Comparison of ENCODE assay signal across 8 mouse cellular contexts in the genomic region with DNA sequence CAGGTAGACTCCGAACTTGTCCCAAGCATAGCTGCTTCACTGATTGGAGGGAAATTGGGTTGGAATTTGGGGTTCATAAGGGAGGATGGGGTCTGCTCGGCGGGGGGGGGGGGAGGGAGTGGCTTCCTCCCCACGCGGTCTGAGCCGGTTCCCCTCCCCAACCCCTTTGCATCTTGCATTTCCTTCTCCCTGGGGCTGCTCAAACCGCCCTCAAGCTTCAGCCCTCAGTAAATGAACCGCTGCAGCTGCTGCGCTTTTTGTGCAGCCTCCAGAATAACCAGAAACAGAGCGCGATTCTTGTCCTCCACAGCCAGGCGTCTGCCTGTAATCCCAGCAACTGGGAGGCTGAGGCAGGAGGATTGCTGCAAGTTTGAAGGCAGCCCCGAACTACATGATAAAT. TPM values are rescaled to one million over a fixed set of nuclear protein-coding genes. Genes with fewer than 3 reads are reported as not detected.
DNase-seq lines count a peak whose midpoint lies in the region; ATAC-seq and TF ChIP-seq lines count a peak whose summit lies in the region.

No protein-coding gene starts in this region.

- no peak overlapping the region for H3K9ac ChIP-seq in forebrain, embryonic 14.5 days (ENCODE audit: low read length)
- no peak overlapping the region for H3K9ac ChIP-seq in forebrain, embryonic 16.5 days (replicated peaks; ENCODE audit: low read depth, low read length)
- H3K9ac ChIP-seq in hindbrain, embryonic 15.5 days, result no peak overlapping the region

- TF ChIP-seq POLR2A in small intestine, adult 2 months (IDR thresholded peaks at IDR 0.05; ENCODE audit: low read depth, low read length), result no peak

- 28% methylated on average over 12 of the region's 13 CpGs for WGBS in forebrain, embryonic 14.5 days
- 30% methylated on average over 11 of the region's 13 CpGs for WGBS in forebrain, embryonic 16.5 days
- WGBS in hindbrain, embryonic 15.5 days, result 19% methylated on average over 13 of the region's 13 CpGs
- 11% methylated on average over 13 of the region's 13 CpGs for WGBS in small intestine, adult 2 months

- DNase-seq in forebrain, embryonic 14.5 days (ENCODE audit: low spot score), result no peak
- DNase-seq in adrenal gland, postnatal 25 days, result no peak
- DNase-seq in adrenal gland, adult (ENCODE audit: inconsistent age in 2 of 2, low spot score in 1 of 2), result no peak

- H3K4me2 ChIP-seq in forebrain, embryonic 14.5 days (ENCODE audit: low read length), result peak overlapping the region; percentile 45; the same call in 1 of the 2 replicates
- H3K4me2 ChIP-seq in forebrain, embryonic 16.5 days (ENCODE audit: low read length), result no peak overlapping the region
- H3K4me2 ChIP-seq in hindbrain, embryonic 15.5 days, result peak overlapping the region; percentile 65

- TF ChIP-seq CTCF in small intestine, adult 2 months (IDR thresholded peaks at IDR 0.05; ENCODE audit: extremely low read depth, insufficient read length, insufficient replicate concordance, low read depth, low read length), result no peak

- H3K27ac ChIP-seq in forebrain, embryonic 14.5 days (ENCODE audit: low read depth, low read length), result no peak overlapping the region
- H3K27ac ChIP-seq in forebrain, embryonic 16.5 days (ENCODE audit: low read length), result no peak overlapping the region
- no peak overlapping the region for H3K27ac ChIP-seq in hindbrain, embryonic 15.5 days (replicated peaks)
- H3K27ac ChIP-seq in small intestine, adult 2 months (ENCODE audit: insufficient read depth, low read depth, low read length), result 0 out of 2 replicates have a peak overlapping the region, but pooled peaks have one; percentile 34

- no peaks in the 10 kb centered on the region for H3K36me3 ChIP-seq in forebrain, embryonic 14.5 days (ENCODE audit: control insufficient read depth, insufficient read depth, low read length)
- no peaks in the 10 kb centered on the region for H3K36me3 ChIP-seq in forebrain, embryonic 16.5 days (ENCODE audit: control insufficient read depth, insufficient read depth)
- H3K36me3 ChIP-seq in megakaryocyte, embryonic 14.5 days (replicated peaks; ENCODE audit: low read length), result no peaks in the 10 kb centered on the region
- no peaks in the 10 kb centered on the region for H3K36me3 ChIP-seq in hindbrain, embryonic 15.5 days
- no peaks in the 10 kb centered on the region for H3K36me3 ChIP-seq in small intestine, adult 2 months (ENCODE audit: control insufficient read depth, insufficient read depth, low read length)

- H3K4me1 ChIP-seq in forebrain, embryonic 14.5 days (ENCODE audit: control insufficient read depth, insufficient read depth, low read length), result peaks cover 4% of the 10 kb centered on the region; the same call in 1 of the 2 replicates
- peaks cover 7% of the 10 kb centered on the region for H3K4me1 ChIP-seq in forebrain, embryonic 16.5 days (replicated peaks; ENCODE audit: control insufficient read depth, insufficient read depth, low read length)
- H3K4me1 ChIP-seq in megakaryocyte, embryonic 14.5 days, result peaks cover 61% of the 10 kb centered on the region
- peaks cover 8% of the 10 kb centered on the region for H3K4me1 ChIP-seq in hindbrain, embryonic 15.5 days (replicated peaks)
- peaks cover 2% of the 10 kb centered on the region; the same call in 1 of the 2 replicates for H3K4me1 ChIP-seq in small intestine, adult 2 months (ENCODE audit: control insufficient read depth, insufficient read depth, insufficient read length, low read length)

- ATAC-seq in forebrain, embryonic 14.5 days, result no peak
- ATAC-seq in forebrain, embryonic 16.5 days, result no peak
- ATAC-seq in megakaryocyte, adult 5-6 weeks (ENCODE audit: poor library complexity, severe bottlenecking), result no peak
- ATAC-seq in hindbrain, embryonic 15.5 days (ENCODE audit: low FRiP score, low read depth), result no peak

- no peak overlapping the region for H3K4me3 ChIP-seq in forebrain, embryonic 14.5 days (ENCODE audit: low read depth, low read length)
- no peak overlapping the region for H3K4me3 ChIP-seq in forebrain, embryonic 16.5 days (replicated peaks; ENCODE audit: low read length)
- peak overlapping the region; percentile 90 for H3K4me3 ChIP-seq in megakaryocyte, embryonic 14.5 days (replicated peaks)
- H3K4me3 ChIP-seq in hindbrain, embryonic 15.5 days, result no peak overlapping the region
- H3K4me3 ChIP-seq in small intestine, adult 2 months (ENCODE audit: low read depth, low read length), result peak overlapping the region; percentile 52

- no peaks in the 10 kb centered on the region for H3K9me3 ChIP-seq in forebrain, embryonic 14.5 days (replicated peaks; ENCODE audit: control insufficient read depth, low read length)
- peaks cover 5% of the 10 kb centered on the region; the same call in 1 of the 2 replicates for H3K9me3 ChIP-seq in forebrain, embryonic 16.5 days (ENCODE audit: control insufficient read depth, low read length)
- 0 out of 2 replicates have a peak, but pooled peaks cover 3% of the 10 kb centered on the region for H3K9me3 ChIP-seq in megakaryocyte, embryonic 14.5 days
- H3K9me3 ChIP-seq in hindbrain, embryonic 15.5 days, result no peaks in the 10 kb centered on the region

- peaks cover 16% of the 10 kb centered on the region; the same call in 1 of the 2 replicates for H3K27me3 ChIP-seq in forebrain, embryonic 14.5 days (replicated peaks; ENCODE audit: control insufficient read depth, insufficient read depth, low read length)
- H3K27me3 ChIP-seq in forebrain, embryonic 16.5 days (replicated peaks; ENCODE audit: control insufficient read depth, insufficient read depth, low read length), result peaks cover 10% of the 10 kb centered on the region
- H3K27me3 ChIP-seq in megakaryocyte, embryonic 14.5 days (replicated peaks), result peaks cover 41% of the 10 kb centered on the region
- peaks cover 24% of the 10 kb centered on the region for H3K27me3 ChIP-seq in hindbrain, embryonic 15.5 days
- peaks cover 20% of the 10 kb centered on the region for H3K27me3 ChIP-seq in small intestine, adult 2 months (ENCODE audit: control insufficient read depth, insufficient read depth, low read length)

RNA-seq across cellular contexts. Expression of a gene that starts 12.2 kb away (rescaled TPM):
- 2.6 and 3.6 TPM in 2 replicates for polyA plus RNA-seq in forebrain, embryonic 14.5 days (2014; fragmentation: Nextera tagmentation; extraction: Ambion mirVana)
- polyA plus RNA-seq in forebrain, embryonic 16.5 days (2015; fragmentation: Nextera tagmentation; extraction: Ambion mirVana), result 5.6 and 7.4 TPM in 2 replicates
- polyA plus RNA-seq in megakaryocyte, embryonic 14.5 days (2012; ENCODE audit: insufficient read depth, low replicate concordance), result 4.5 TPM in 1 of 2 replicates, not detected in the other
- 2.5 and 4.4 TPM in 2 replicates for total RNA-seq in megakaryocyte, adult 5-6 weeks (2015)
- total RNA-seq in megakaryocyte, adult 5-6 weeks (2017), result 3.0 and 4.4 TPM in 2 replicates
- polyA plus RNA-seq in hindbrain, embryonic 15.5 days (2015; fragmentation: Nextera tagmentation; extraction: Ambion mirVana), result 3.9 and 5.1 TPM in 2 replicates
- 2.0 and 3.8 TPM in 2 replicates for polyA plus RNA-seq in small intestine, adult 2 months (2012; rRNA removed)
- 0.29 and 1.0 TPM in 2 replicates for total RNA-seq in adrenal gland, postnatal 25 days (2021)

RNA-seq across cellular contexts. Expression of a gene that starts 31.4 kb away (rescaled TPM):
- polyA plus RNA-seq in forebrain, embryonic 14.5 days (2014; fragmentation: Nextera tagmentation; extraction: Ambion mirVana), result 14.3 and 19.8 TPM in 2 replicates
- polyA plus RNA-seq in forebrain, embryonic 16.5 days (2015; fragmentation: Nextera tagmentation; extraction: Ambion mirVana), result 28.0 and 28.4 TPM in 2 replicates
- polyA plus RNA-seq in megakaryocyte, embryonic 14.5 days (2012; ENCODE audit: insufficient read depth, low replicate concordance), result 15.6 and 22.4 TPM in 2 replicates
- 6.4 and 6.8 TPM in 2 replicates for total RNA-seq in megakaryocyte, adult 5-6 weeks (2015)
- 7.8 and 11.1 TPM in 2 replicates for total RNA-seq in megakaryocyte, adult 5-6 weeks (2017)
- 24.9 TPM in 2 replicates for polyA plus RNA-seq in hindbrain, embryonic 15.5 days (2015; fragmentation: Nextera tagmentation; extraction: Ambion mirVana)
- 8.8 and 17.8 TPM in 2 replicates for polyA plus RNA-seq in small intestine, adult 2 months (2012; rRNA removed)
- 24.7 and 29.4 TPM in 2 replicates for total RNA-seq in adrenal gland, postnatal 25 days (2021)

RNA-seq across cellular contexts. Expression of a gene that starts 34.0 kb away (rescaled TPM):
- polyA plus RNA-seq in forebrain, embryonic 14.5 days (2014; fragmentation: Nextera tagmentation; extraction: Ambion mirVana), result 13.4 and 18.9 TPM in 2 replicates
- 26.1 and 30.8 TPM in 2 replicates for polyA plus RNA-seq in forebrain, embryonic 16.5 days (2015; fragmentation: Nextera tagmentation; extraction: Ambion mirVana)
- polyA plus RNA-seq in megakaryocyte, embryonic 14.5 days (2012; ENCODE audit: insufficient read depth, low replicate concordance), result 4.5 and 4.7 TPM in 2 replicates
- 5.1 and 10.1 TPM in 2 replicates for total RNA-seq in megakaryocyte, adult 5-6 weeks (2015)
- 4.7 and 7.2 TPM in 2 replicates for total RNA-seq in megakaryocyte, adult 5-6 weeks (2017)
- 26.0 and 29.4 TPM in 2 replicates for polyA plus RNA-seq in hindbrain, embryonic 15.5 days (2015; fragmentation: Nextera tagmentation; extraction: Ambion mirVana)
- polyA plus RNA-seq in small intestine, adult 2 months (2012; rRNA removed), result 3.4 and 6.9 TPM in 2 replicates
- total RNA-seq in adrenal gland, postnatal 25 days (2021), result 21.9 and 36.2 TPM in 2 replicates

Comparison
In these comparisons a context has a peak if more than half of its experiments do, and no peak if none do; other contexts are left out.
1. H3K4me3 ChIP-seq: peak in megakaryocyte, embryonic 14.5 days (single experiment) and small intestine, adult 2 months (single experiment); none in forebrain, embryonic 14.5 days (single experiment), forebrain, embryonic 16.5 days (single experiment) and hindbrain, embryonic 15.5 days (single experiment).